Mouse (Mus musculus): ENCODE data around the gene Nap1l1. TPM values are rescaled to one million over a fixed set of nuclear protein-coding genes. Genes with fewer than 3 reads are reported as not detected.

The Nap1l1 gene
- polyA plus RNA-seq, 1 experiment from 2014 or later: 174 TPM

DNA sequence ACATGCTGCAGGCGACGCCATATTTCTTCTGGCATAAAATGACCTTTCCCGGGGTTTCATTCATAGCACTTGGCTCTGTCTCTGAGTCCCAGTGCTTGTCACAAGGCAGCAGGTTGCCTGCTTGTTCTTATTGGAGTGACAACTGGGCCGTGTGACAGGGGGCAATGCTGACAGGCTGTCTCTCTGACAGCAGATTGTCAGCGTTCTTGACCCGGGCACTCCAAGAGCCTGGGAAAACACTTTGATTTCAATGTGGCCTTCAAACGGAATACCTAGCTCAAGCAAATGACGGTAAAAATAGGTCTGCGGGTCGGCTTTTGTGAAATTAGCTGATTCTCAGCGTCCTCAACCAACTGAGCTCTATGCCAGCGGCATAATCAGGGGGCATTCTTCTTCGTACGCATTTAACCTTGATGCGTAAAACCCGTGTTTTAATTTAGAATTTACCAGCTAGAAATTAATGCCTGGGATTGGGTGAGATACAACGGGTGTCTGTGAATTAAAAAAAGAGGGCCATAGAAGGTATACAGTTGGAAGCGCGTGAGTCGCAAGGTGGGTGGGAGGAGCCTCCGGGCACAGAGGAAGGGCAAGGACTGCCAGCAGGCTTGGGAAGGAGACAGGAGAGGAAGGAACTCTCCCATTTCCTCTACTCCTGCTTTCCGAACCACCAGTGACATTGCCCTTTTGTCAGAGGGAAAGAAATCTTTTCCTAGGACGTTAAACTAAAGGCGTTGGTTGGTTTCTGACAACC lies 46.8 kb downstream of the Nap1l1 start:
- H3K27ac ChIP-seq: no peak overlapping the region
- H3K4me1 ChIP-seq: peaks cover 22% of the 10 kb centered on the region
- peak overlapping the region; percentile 42 for H3K4me2 ChIP-seq
- no peak overlapping the region for H3K9ac ChIP-seq
- H3K27me3 ChIP-seq (replicated peaks): peaks cover 9% of the 10 kb centered on the region; the same call in 1 of the 2 replicates
- H3K9me3 ChIP-seq (replicated peaks): no peaks in the 10 kb centered on the region
- WGBS (ENCODE audit: insufficient replicate concordance): 36% methylated on average over 24 of the region's 24 CpGs
- peak overlapping the region; percentile 5; the same call in 1 of the 2 replicates for H3K4me3 ChIP-seq
- no peak for ATAC-seq
- no peaks in the 10 kb centered on the region for H3K36me3 ChIP-seq

DNA sequence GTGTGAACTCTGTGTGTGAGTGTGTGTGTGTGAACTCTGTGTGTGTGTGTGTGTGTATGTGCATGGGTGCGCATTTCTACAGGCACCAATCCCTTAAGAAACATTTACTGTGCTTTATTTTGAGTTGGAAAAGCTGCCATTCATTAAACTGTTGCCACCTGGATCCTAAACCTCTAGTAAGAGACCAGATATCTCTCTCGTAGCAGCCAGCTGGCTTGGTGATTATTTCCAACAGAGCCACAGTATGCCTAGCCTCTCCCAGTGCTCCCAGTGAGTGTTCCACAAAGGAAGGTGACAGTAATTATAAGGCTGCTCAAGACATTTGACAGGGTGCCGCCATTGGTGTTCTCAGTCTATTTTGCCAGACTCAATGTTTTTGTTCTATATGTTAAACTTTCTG lies 47.6 kb downstream of the Nap1l1 start:
- ATAC-seq: no peak
- Histone ChIP-seq H3K9me3 (replicated peaks) (no peaks in the 10 kb centered on the region), H3K27ac (no peak overlapping the region), H3K4me3 (no peak overlapping the region), H3K4me1 (peaks cover 15% of the 10 kb centered on the region), H3K27me3 (replicated peaks) (peaks cover 6% of the 10 kb centered on the region; the same call in 1 of the 2 replicates), H3K4me2 (no peak overlapping the region), H3K36me3 (no peaks in the 10 kb centered on the region), H3K9ac (no peak overlapping the region)
- 65% methylated on average over 3 of the region's 3 CpGs for WGBS (ENCODE audit: insufficient replicate concordance)

DNA sequence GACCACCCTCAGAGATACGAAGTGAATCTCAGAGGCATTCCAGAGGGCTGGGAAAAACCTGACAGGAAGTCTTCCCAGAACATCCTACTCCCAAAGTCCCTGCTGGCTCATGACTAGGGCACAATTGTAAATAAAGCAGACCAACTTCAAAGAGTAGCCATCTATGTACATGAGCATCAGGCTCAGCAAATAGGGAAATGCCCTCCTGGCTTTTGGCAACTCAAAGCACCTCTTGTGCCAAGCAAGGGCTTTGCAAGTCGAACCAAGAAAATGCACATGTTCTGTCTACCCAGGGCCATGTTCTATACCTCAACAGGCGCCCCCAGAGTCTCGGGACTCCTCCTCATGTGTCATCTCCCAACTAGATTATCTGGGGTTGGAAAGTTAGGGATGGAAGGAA lies 48.6 kb downstream of the Nap1l1 start:
- Histone ChIP-seq H3K4me2 (no peak overlapping the region), H3K36me3 (no peaks in the 10 kb centered on the region), H3K9ac (no peak overlapping the region), H3K9me3 (replicated peaks) (no peaks in the 10 kb centered on the region), H3K27ac (no peak overlapping the region), H3K27me3 (replicated peaks) (peaks cover 3% of the 10 kb centered on the region; the same call in 1 of the 2 replicates), H3K4me3 (no peak overlapping the region), H3K4me1 (peaks cover 7% of the 10 kb centered on the region)
- 62% methylated on average over 4 of the region's 4 CpGs for WGBS (ENCODE audit: insufficient replicate concordance)
- no peak for ATAC-seq

DNA sequence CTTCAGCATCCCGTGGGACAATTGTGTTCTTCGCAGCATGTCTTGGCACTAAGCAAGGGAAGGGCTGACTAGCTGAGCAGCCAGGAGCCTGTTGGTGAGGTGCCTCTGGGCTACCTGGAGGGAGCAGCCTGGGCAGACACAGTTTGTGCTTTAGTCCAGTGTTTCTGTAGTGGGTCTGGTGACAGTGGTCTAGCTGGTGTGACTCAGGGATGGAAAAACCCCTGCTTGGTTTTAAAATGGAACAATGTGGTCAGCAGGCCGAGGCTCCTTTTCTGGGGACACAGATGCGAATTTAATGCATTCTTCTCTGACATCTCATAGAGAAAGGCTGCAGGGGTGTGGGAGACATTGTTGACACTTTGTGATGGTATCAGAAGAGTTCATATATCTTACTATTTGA lies 49.2 kb downstream of the Nap1l1 start:
- Histone ChIP-seq H3K9me3 (replicated peaks) (no peaks in the 10 kb centered on the region), H3K4me3 (no peak overlapping the region), H3K27ac (no peak overlapping the region), H3K36me3 (no peaks in the 10 kb centered on the region), H3K27me3 (replicated peaks) (peaks cover under 1% of the 10 kb centered on the region; the same call in 1 of the 2 replicates), H3K4me2 (no peak overlapping the region), H3K9ac (no peak overlapping the region), H3K4me1 (peaks cover under 1% of the 10 kb centered on the region)
- WGBS (ENCODE audit: insufficient replicate concordance): 74% methylated on average over 4 of the region's 4 CpGs
- ATAC-seq: no peak

DNA sequence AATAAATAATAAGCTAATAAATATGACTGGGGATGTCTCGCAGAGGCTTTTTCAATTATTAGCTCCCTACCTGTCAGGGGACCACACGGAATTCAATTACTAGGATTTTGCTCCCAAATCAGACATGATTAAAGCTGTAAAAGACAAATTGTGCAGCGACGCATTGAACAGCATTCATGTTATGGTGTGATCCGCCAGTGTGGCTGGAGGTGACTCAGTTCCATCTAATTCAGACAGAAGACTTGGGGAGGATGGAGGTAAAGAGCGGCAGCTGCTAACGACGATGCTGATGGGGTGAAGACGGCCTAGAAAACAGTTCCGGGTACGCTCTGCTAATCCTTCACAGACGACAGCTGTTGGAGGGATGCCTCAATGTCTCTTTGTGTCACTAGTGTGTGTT lies 50.9 kb downstream of the Nap1l1 start:
- no peak for ATAC-seq
- WGBS (ENCODE audit: insufficient replicate concordance): 83% methylated on average over 12 of the region's 12 CpGs
- H3K4me3 ChIP-seq: no peak overlapping the region
- H3K27me3 ChIP-seq (replicated peaks): no peaks in the 10 kb centered on the region
- no peak overlapping the region for H3K9ac ChIP-seq
- no peaks in the 10 kb centered on the region; the same call in 1 of the 2 replicates for H3K4me1 ChIP-seq
- H3K36me3 ChIP-seq: no peaks in the 10 kb centered on the region
- no peak overlapping the region for H3K27ac ChIP-seq
- no peak overlapping the region for H3K4me2 ChIP-seq
- no peaks in the 10 kb centered on the region for H3K9me3 ChIP-seq (replicated peaks)

DNA sequence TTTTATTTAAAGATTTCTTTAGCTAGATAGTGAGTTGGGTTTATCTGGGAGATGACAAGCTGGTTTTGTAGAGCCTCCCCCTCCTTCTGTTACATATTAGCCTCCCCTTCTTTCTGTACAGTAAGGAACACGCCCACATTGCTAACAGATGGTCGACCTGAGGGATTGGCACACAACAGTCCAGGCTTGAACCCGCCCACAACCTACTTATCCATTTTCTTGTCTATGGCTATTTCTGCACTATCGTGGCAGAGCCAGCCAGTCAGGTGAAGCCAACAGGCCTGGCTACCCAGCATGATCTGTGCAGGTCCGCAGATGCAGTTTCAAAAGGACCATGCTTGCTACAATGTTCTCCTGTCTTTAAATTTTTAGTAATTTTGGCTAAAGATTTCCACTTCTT lies 54.0 kb downstream of the Nap1l1 start:
- Histone ChIP-seq H3K9me3 (replicated peaks) (no peaks in the 10 kb centered on the region), H3K4me3 (no peak overlapping the region), H3K27ac (no peak overlapping the region), H3K27me3 (replicated peaks) (no peaks in the 10 kb centered on the region), H3K36me3 (no peaks in the 10 kb centered on the region), H3K4me1 (no peaks in the 10 kb centered on the region), H3K9ac (no peak overlapping the region), H3K4me2 (no peak overlapping the region)
- no peak for ATAC-seq
- 61% methylated on average over 5 of the region's 5 CpGs for WGBS (ENCODE audit: insufficient replicate concordance)

DNA sequence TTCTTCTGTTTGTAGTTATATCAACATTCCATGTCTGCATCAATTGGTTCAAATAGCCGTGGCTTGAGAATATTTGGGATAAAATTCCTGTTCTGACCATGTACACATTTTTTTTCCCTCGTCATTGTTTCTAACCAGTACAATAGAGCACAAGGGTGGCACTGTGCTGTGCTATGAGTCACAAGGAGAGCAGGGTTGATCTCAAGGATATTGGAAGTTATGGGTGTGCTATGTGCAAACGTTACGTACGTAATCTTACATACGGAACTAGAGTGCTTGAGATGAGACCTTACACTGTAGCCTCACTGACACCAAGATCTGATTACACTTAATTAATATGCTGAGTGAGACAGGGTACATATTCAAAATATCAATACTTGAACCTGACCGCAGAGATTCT lies 54.6 kb downstream of the Nap1l1 start:
- Histone ChIP-seq H3K27me3 (replicated peaks) (no peaks in the 10 kb centered on the region), H3K4me3 (no peak overlapping the region), H3K4me1 (no peaks in the 10 kb centered on the region), H3K36me3 (no peaks in the 10 kb centered on the region), H3K9me3 (replicated peaks) (no peaks in the 10 kb centered on the region), H3K9ac (no peak overlapping the region), H3K27ac (no peak overlapping the region), H3K4me2 (no peak overlapping the region)
- 82% methylated on average over 7 of the region's 7 CpGs for whole genome bisulfite sequencing (ENCODE audit: insufficient replicate concordance)
- no peak for ATAC-seq

DNA sequence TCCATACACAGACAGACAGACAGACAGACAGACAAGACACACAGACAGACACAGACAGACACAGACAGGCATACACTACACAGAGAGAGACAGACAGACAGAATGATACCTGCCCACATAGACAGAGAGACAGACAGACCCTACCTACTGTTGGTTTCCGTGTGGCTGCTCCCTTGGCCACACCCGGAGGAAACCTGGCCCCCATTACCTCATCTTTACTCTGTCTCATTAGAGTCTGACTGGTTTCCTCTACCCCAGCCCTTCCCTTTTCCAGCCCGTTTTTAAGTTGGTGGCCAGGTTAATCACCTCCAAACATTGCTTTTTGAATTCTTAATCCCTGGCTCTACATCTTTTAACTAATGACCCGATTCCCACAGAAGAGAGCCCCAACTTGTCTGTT lies 55.3 kb downstream of the Nap1l1 start:
- H3K36me3 ChIP-seq: no peaks in the 10 kb centered on the region
- ATAC-seq: no peak
- H3K9me3 ChIP-seq (replicated peaks): no peaks in the 10 kb centered on the region
- no peaks in the 10 kb centered on the region for H3K27me3 ChIP-seq (replicated peaks)
- no peaks in the 10 kb centered on the region for H3K4me1 ChIP-seq
- WGBS (ENCODE audit: insufficient replicate concordance): 37% methylated on average over 4 of the region's 4 CpGs
- no peak overlapping the region for H3K4me2 ChIP-seq
- H3K9ac ChIP-seq: no peak overlapping the region
- no peak overlapping the region for H3K27ac ChIP-seq
- H3K4me3 ChIP-seq: no peak overlapping the region

DNA sequence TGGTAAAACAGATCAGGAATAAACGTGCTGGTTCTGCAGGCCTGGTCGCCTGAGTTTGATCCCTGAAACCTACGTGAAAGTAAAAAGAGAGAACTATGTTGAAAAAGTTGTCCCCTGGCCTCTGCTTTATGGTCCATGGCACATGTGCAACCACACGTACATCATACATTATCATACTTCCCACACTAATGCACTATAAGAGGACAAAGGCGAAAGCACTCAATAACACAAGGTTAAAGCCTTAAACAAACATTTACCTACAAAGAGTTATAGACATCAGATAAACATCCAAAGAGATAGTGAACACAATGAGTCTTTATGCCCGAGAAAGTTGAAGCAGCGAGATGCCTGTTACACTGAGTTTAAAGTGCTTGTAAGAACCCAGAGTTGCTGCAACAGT lies 57.4 kb downstream of the Nap1l1 start:
- 66% methylated on average over 7 of the region's 7 CpGs for WGBS (ENCODE audit: insufficient replicate concordance)
- H3K4me2 ChIP-seq: no peak overlapping the region
- no peaks in the 10 kb centered on the region for H3K27me3 ChIP-seq (replicated peaks)
- no peaks in the 10 kb centered on the region for H3K36me3 ChIP-seq
- ATAC-seq: no peak
- H3K9ac ChIP-seq: no peak overlapping the region
- H3K27ac ChIP-seq: no peak overlapping the region
- peaks cover 5% of the 10 kb centered on the region for H3K4me1 ChIP-seq
- no peaks in the 10 kb centered on the region for H3K9me3 ChIP-seq (replicated peaks)
- H3K4me3 ChIP-seq: no peak overlapping the region

DNA sequence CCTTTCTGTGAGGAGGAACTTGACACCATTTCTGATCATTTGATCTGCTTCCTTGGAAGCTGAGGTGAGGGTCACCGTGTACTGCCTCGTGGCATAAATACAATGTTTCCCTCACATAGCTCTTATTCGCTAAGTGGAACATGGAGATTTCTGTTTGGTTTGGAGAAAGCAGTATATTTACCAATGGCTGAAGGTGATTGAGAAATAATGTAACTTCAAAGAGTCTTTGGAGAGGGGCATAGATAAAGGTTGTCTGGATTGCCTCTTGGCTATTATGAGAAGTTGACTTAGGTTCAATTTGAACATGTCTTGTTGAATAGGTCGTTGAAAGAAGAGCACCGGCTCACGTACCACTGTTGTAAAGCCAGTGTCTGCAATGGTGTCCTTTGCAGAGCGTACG lies 61.7 kb downstream of the Nap1l1 start:
- H3K4me3 ChIP-seq: no peak overlapping the region
- no peak overlapping the region for H3K27ac ChIP-seq
- no peak overlapping the region for H3K4me2 ChIP-seq
- peaks cover 8% of the 10 kb centered on the region for H3K4me1 ChIP-seq
- WGBS (ENCODE audit: insufficient replicate concordance): 75% methylated on average over 8 of the region's 8 CpGs
- no peaks in the 10 kb centered on the region for H3K27me3 ChIP-seq (replicated peaks)
- H3K36me3 ChIP-seq: no peaks in the 10 kb centered on the region
- H3K9me3 ChIP-seq (replicated peaks): no peaks in the 10 kb centered on the region
- ATAC-seq: no peak
- H3K9ac ChIP-seq: no peak overlapping the region

DNA sequence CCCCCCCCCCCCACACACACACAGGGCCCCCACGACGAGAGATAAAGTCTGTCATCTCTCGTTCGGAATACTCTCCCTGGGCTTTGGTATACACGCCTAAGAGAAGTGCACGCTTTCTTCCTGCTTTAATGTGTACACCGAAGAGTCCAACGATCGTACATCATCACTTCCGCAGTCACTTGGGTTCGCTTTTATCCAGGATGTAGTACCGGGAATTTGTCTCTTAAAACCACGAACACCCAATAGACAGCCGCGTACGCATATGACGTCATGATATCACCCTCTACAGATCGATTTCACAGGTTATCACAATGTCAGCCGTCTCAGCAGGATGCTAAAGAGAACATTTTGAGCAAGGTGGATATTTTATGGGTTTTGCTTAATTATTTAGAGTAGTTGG lies 64.4 kb downstream of the Nap1l1 start:
- 73% methylated on average over 19 of the region's 19 CpGs for WGBS (ENCODE audit: insufficient replicate concordance)
- Histone ChIP-seq H3K9ac (no peak overlapping the region), H3K27ac (no peak overlapping the region), H3K9me3 (replicated peaks) (no peaks in the 10 kb centered on the region), H3K4me3 (no peak overlapping the region), H3K36me3 (no peaks in the 10 kb centered on the region), H3K4me1 (peaks cover 11% of the 10 kb centered on the region), H3K27me3 (replicated peaks) (no peaks in the 10 kb centered on the region), H3K4me2 (no peak overlapping the region)
- no peak for ATAC-seq

DNA sequence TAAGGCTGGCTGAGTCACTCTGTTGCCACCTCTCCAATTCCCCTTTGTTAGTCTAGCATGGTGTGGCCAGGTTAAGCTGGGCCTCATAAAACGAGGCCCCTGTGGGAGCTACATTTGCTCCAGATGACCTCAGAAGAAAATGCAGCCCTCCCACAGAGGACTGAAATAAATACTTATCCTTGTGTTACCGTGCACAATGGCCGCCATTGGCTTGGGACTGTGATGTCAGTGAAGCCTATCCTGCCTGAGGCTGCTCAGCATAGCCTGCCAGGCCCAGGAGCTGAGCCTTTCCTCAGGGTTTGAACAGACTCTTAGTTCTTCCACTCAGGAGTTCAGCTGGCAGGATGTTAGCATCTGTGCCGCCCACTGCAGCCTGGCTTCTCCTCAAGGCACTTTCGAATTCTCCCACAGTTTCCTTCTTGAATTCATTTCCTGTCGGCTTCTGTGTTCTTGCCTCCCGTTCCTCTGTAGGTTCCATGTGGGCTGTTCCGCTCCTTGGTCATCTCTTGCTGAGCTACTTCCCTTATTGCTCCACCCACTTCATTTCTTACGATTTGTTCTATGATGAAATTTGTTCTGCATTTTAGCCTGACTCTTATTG lies 66.8 kb downstream of the Nap1l1 start:
- ATAC-seq: no peak
- Histone ChIP-seq H3K4me1 (peaks cover 28% of the 10 kb centered on the region), H3K36me3 (no peaks in the 10 kb centered on the region), H3K9ac (no peak overlapping the region), H3K27ac (peak overlapping the region; percentile 15; the same call in 1 of the 2 replicates), H3K4me2 (no peak overlapping the region), H3K27me3 (replicated peaks) (no peaks in the 10 kb centered on the region), H3K4me3 (no peak overlapping the region), H3K9me3 (replicated peaks) (no peaks in the 10 kb centered on the region)
- WGBS (ENCODE audit: insufficient replicate concordance): 30% methylated on average over 9 of the region's 9 CpGs
